In genomic region chr17:25893975-25894617, GRCm38 (mm10) we compare ENCODE assay signal across 8 mouse cellular contexts. TPM values are rescaled to one million over a fixed set of nuclear protein-coding genes. Genes with fewer than 3 reads are reported as not detected.
DNase-seq lines count a peak whose midpoint lies in the region; ATAC-seq and TF ChIP-seq lines count a peak whose summit lies in the region.

No protein-coding gene starts in this region.

- peaks cover 4% of the 10 kb centered on the region for H3K36me3 ChIP-seq in forebrain, embryonic 16.5 days (ENCODE audit: control insufficient read depth, insufficient read depth)
- H3K36me3 ChIP-seq in intestine, embryonic 14.5 days (ENCODE audit: control insufficient read depth, insufficient read depth, low read length), result peaks cover 13% of the 10 kb centered on the region
- no peaks in the 10 kb centered on the region for H3K36me3 ChIP-seq in liver, embryonic 11.5 days (ENCODE audit: control insufficient read depth, insufficient read depth, low read length)
- H3K36me3 ChIP-seq in myocyte (ENCODE audit: control insufficient read depth, insufficient read depth), result peaks cover 8% of the 10 kb centered on the region
- H3K36me3 ChIP-seq in stomach, embryonic 15.5 days, result peaks cover 10% of the 10 kb centered on the region

- 0 out of 2 replicates have a peak, but pooled peaks cover 4% of the 10 kb centered on the region for H3K4me1 ChIP-seq in forebrain, embryonic 16.5 days (replicated peaks; ENCODE audit: control insufficient read depth, insufficient read depth, low read length)
- H3K4me1 ChIP-seq in intestine, embryonic 14.5 days (replicated peaks; ENCODE audit: control insufficient read depth, insufficient read depth, low read length), result no peaks in the 10 kb centered on the region
- peaks cover 14% of the 10 kb centered on the region for H3K4me1 ChIP-seq in liver, embryonic 11.5 days (replicated peaks; ENCODE audit: control insufficient read depth, insufficient read depth, low read length)
- H3K4me1 ChIP-seq in stomach, embryonic 15.5 days, result no peaks in the 10 kb centered on the region

- H3ac ChIP-seq in myocyte (ENCODE audit: control insufficient read depth, insufficient read length), result no peak overlapping the region

- ATAC-seq in forebrain, embryonic 16.5 days, result peak; percentile 86
- ATAC-seq in intestine, embryonic 14.5 days (replicated peaks; ENCODE audit: low FRiP score, low TSS enrichment, low read depth), result peak; percentile 82
- ATAC-seq in liver, embryonic 11.5 days (replicated peaks; ENCODE audit: low FRiP score), result peak; percentile 68; the same call in 1 of the 2 replicates
- no peak; the same call in 1 of the 2 replicates for ATAC-seq in stomach, embryonic 15.5 days (ENCODE audit: insufficient read depth, low FRiP score, low read depth)

- H3K27me3 ChIP-seq in forebrain, embryonic 16.5 days (replicated peaks; ENCODE audit: control insufficient read depth, insufficient read depth, low read length), result no peaks in the 10 kb centered on the region
- no peaks in the 10 kb centered on the region for H3K27me3 ChIP-seq in intestine, embryonic 14.5 days (replicated peaks; ENCODE audit: control insufficient read depth, insufficient read depth, low read length)
- H3K27me3 ChIP-seq in liver, embryonic 11.5 days (replicated peaks; ENCODE audit: control insufficient read depth, insufficient read depth, low read length), result no peaks in the 10 kb centered on the region
- no peaks in the 10 kb centered on the region for H3K27me3 ChIP-seq in myocyte (ENCODE audit: control insufficient read depth, insufficient read depth, insufficient read length)
- no peaks in the 10 kb centered on the region for H3K27me3 ChIP-seq in stomach, embryonic 15.5 days (replicated peaks)

- H3K9ac ChIP-seq in forebrain, embryonic 16.5 days (replicated peaks; ENCODE audit: low read depth, low read length), result no peak overlapping the region
- H3K9ac ChIP-seq in intestine, embryonic 14.5 days (ENCODE audit: low read length), result no peak overlapping the region
- no peak overlapping the region for H3K9ac ChIP-seq in liver, embryonic 11.5 days (ENCODE audit: low read depth, low read length)
- H3K9ac ChIP-seq in stomach, embryonic 15.5 days, result no peak overlapping the region

- H3K9me3 ChIP-seq in forebrain, embryonic 16.5 days (ENCODE audit: control insufficient read depth, low read length), result no peaks in the 10 kb centered on the region
- no peaks in the 10 kb centered on the region for H3K9me3 ChIP-seq in intestine, embryonic 14.5 days (ENCODE audit: control insufficient read depth, low read length)
- no peaks in the 10 kb centered on the region for H3K9me3 ChIP-seq in liver, embryonic 11.5 days (ENCODE audit: control insufficient read depth, low read length)
- no peaks in the 10 kb centered on the region for H3K9me3 ChIP-seq in stomach, embryonic 15.5 days

- H3K27ac ChIP-seq in forebrain, embryonic 16.5 days (ENCODE audit: low read length), result peak overlapping the region; percentile 16
- H3K27ac ChIP-seq in intestine, embryonic 14.5 days (ENCODE audit: low read depth), result no peak overlapping the region
- no peak overlapping the region for H3K27ac ChIP-seq in liver, embryonic 11.5 days (ENCODE audit: low read depth, low read length)
- H3K27ac ChIP-seq in stomach, embryonic 15.5 days, result 0 out of 2 replicates have a peak overlapping the region, but pooled peaks have one; percentile 0

- peak; percentile 53 for DNase-seq in urinary bladder, postnatal 25 days (ENCODE audit: low spot score)
- DNase-seq in urinary bladder, adult 2 months (ENCODE audit: low spot score), result no peak
- peak; percentile 84 to 85 for DNase-seq in cerebellum, adult 18-20 months
- DNase-seq in intestine, embryonic 14.5 days (ENCODE audit: low spot score), result peak; percentile 77
- DNase-seq in liver, embryonic 11.5 days (ENCODE audit: low spot score), result no peak

- WGBS in forebrain, embryonic 16.5 days, result 33% methylated on average over 2 of the region's 2 CpGs
- 41% methylated on average over 2 of the region's 2 CpGs for WGBS in intestine, embryonic 14.5 days
- WGBS in liver, embryonic 11.5 days, result 32% methylated on average over 2 of the region's 2 CpGs
- WGBS in stomach, embryonic 15.5 days, result 35% methylated on average over 2 of the region's 2 CpGs

- H3K4me2 ChIP-seq in forebrain, embryonic 16.5 days (ENCODE audit: low read length), result no peak overlapping the region
- no peak overlapping the region for H3K4me2 ChIP-seq in intestine, embryonic 14.5 days (ENCODE audit: low read length)
- H3K4me2 ChIP-seq in liver, embryonic 11.5 days, result no peak overlapping the region
- H3K4me2 ChIP-seq in myocyte (ENCODE audit: low read depth), result no peak overlapping the region
- H3K4me2 ChIP-seq in stomach, embryonic 15.5 days, result no peak overlapping the region

- no peak overlapping the region for H3K4me3 ChIP-seq in forebrain, embryonic 16.5 days (replicated peaks; ENCODE audit: low read length)
- no peak overlapping the region for H3K4me3 ChIP-seq in intestine, embryonic 14.5 days (ENCODE audit: low read depth, low read length)
- no peak overlapping the region for H3K4me3 ChIP-seq in liver, embryonic 11.5 days (ENCODE audit: low read depth, low read length)
- H3K4me3 ChIP-seq in myocyte, result no peak overlapping the region
- H3K4me3 ChIP-seq in stomach, embryonic 15.5 days (replicated peaks), result no peak overlapping the region

- H3K79me2 ChIP-seq in myocyte (ENCODE audit: control insufficient read depth, insufficient read depth), result no peaks in the 10 kb centered on the region

- no peak for TF ChIP-seq POLR2A in myocyte (IDR thresholded peaks at IDR 0.05; ENCODE audit: insufficient read length, low read depth)

TF ChIP-seq in myocyte, 11 proteins besides CTCF, POLR2A, EP300 and RAD21:
- TF ChIP-seq MYOD1 (IDR thresholded peaks at IDR 0.05; ENCODE audit: control insufficient read depth in 1 of 3, insufficient read length in 2 of 3, low read depth in 2 of 3) (peak in 2 of 3 experiments; percentile 81 to 83), REST (IDR thresholded peaks at IDR 0.05; ENCODE audit: insufficient read depth, insufficient read length) (no peak), POLR2AphosphoS2 (IDR thresholded peaks at IDR 0.05; ENCODE audit: insufficient read length, low read depth) (no peak), MYOG (IDR thresholded peaks at IDR 0.05; ENCODE audit: control insufficient read depth in 1 of 3, insufficient read depth in 1 of 3, insufficient read length in 2 of 3, low read depth in 2 of 3) (peak in 1 of 3 experiments; percentile 45)

RNA-seq across cellular contexts. Expression of gene Wfikkn1, which starts 13.4 kb away (rescaled TPM):
- polyA plus RNA-seq in urinary bladder, adult 2 months (2012; rRNA removed), result 0.77 and 0.93 TPM in 2 replicates
- 0.25 and 0.52 TPM in 2 replicates for polyA plus RNA-seq in forebrain, embryonic 16.5 days (2015; fragmentation: Nextera tagmentation; extraction: Ambion mirVana)
- 0.40 and 0.69 TPM in 2 replicates for polyA plus RNA-seq in intestine, embryonic 14.5 days (2014; fragmentation: Nextera tagmentation; extraction: Ambion mirVana)
- 2.1 and 2.4 TPM in 2 replicates for polyA plus RNA-seq in liver, embryonic 11.5 days (2014; fragmentation: Nextera tagmentation; extraction: Ambion mirVana)
- polyA plus RNA-seq in myocyte (2012; fragmentation: generic; extraction: Trizol), result 0.25 TPM
- polyA plus RNA-seq in stomach, embryonic 15.5 days (2015; fragmentation: Nextera tagmentation; extraction: Ambion mirVana), result 0.39 and 0.55 TPM in 2 replicates

RNA-seq across cellular contexts. Expression of gene Mettl26, which starts 19.2 kb away (rescaled TPM):
- 61.0 and 67.8 TPM in 2 replicates for polyA plus RNA-seq in urinary bladder, adult 2 months (2012; rRNA removed)
- polyA plus RNA-seq in forebrain, embryonic 16.5 days (2015; fragmentation: Nextera tagmentation; extraction: Ambion mirVana), result 48.9 and 59.7 TPM in 2 replicates
- polyA plus RNA-seq in intestine, embryonic 14.5 days (2014; fragmentation: Nextera tagmentation; extraction: Ambion mirVana), result 63.2 and 64.1 TPM in 2 replicates
- 70.7 and 74.5 TPM in 2 replicates for polyA plus RNA-seq in liver, embryonic 11.5 days (2014; fragmentation: Nextera tagmentation; extraction: Ambion mirVana)
- 23.6 TPM for polyA plus RNA-seq in myocyte (2012; fragmentation: generic; extraction: Trizol)
- 67.4 and 68.3 TPM in 2 replicates for polyA plus RNA-seq in stomach, embryonic 15.5 days (2015; fragmentation: Nextera tagmentation; extraction: Ambion mirVana)

RNA-seq across cellular contexts. Expression of gene Rab40c, which starts 25.4 kb away (rescaled TPM):
- polyA plus RNA-seq in urinary bladder, adult 2 months (2012; rRNA removed), result 36.7 and 44.3 TPM in 2 replicates
- polyA plus RNA-seq in forebrain, embryonic 16.5 days (2015; fragmentation: Nextera tagmentation; extraction: Ambion mirVana), result 56.6 and 59.2 TPM in 2 replicates
- polyA plus RNA-seq in intestine, embryonic 14.5 days (2014; fragmentation: Nextera tagmentation; extraction: Ambion mirVana), result 14.2 and 14.6 TPM in 2 replicates
- 9.9 and 10.7 TPM in 2 replicates for polyA plus RNA-seq in liver, embryonic 11.5 days (2014; fragmentation: Nextera tagmentation; extraction: Ambion mirVana)
- polyA plus RNA-seq in myocyte (2012; fragmentation: generic; extraction: Trizol), result 18.3 TPM
- 27.1 and 27.3 TPM in 2 replicates for polyA plus RNA-seq in stomach, embryonic 15.5 days (2015; fragmentation: Nextera tagmentation; extraction: Ambion mirVana)

RNA-seq across cellular contexts. Expression of gene Mcrip2, which starts 25.5 kb away (rescaled TPM):
- 11.0 and 13.6 TPM in 2 replicates for polyA plus RNA-seq in urinary bladder, adult 2 months (2012; rRNA removed)
- 12.1 and 17.3 TPM in 2 replicates for polyA plus RNA-seq in forebrain, embryonic 16.5 days (2015; fragmentation: Nextera tagmentation; extraction: Ambion mirVana)
- 44.1 and 61.2 TPM in 2 replicates for polyA plus RNA-seq in intestine, embryonic 14.5 days (2014; fragmentation: Nextera tagmentation; extraction: Ambion mirVana)
- 96.5 and 110 TPM in 2 replicates for polyA plus RNA-seq in liver, embryonic 11.5 days (2014; fragmentation: Nextera tagmentation; extraction: Ambion mirVana)
- 36.7 TPM for polyA plus RNA-seq in myocyte (2012; fragmentation: generic; extraction: Trizol)
- 52.2 and 54.2 TPM in 2 replicates for polyA plus RNA-seq in stomach, embryonic 15.5 days (2015; fragmentation: Nextera tagmentation; extraction: Ambion mirVana)

RNA-seq across cellular contexts. Expression of gene Wdr90, which starts 32.8 kb away (rescaled TPM):
- polyA plus RNA-seq in urinary bladder, adult 2 months (2012; rRNA removed), result 12.0 and 14.4 TPM in 2 replicates
- 17.7 and 24.8 TPM in 2 replicates for polyA plus RNA-seq in forebrain, embryonic 16.5 days (2015; fragmentation: Nextera tagmentation; extraction: Ambion mirVana)
- 18.2 and 19.8 TPM in 2 replicates for polyA plus RNA-seq in intestine, embryonic 14.5 days (2014; fragmentation: Nextera tagmentation; extraction: Ambion mirVana)
- 22.2 and 25.7 TPM in 2 replicates for polyA plus RNA-seq in liver, embryonic 11.5 days (2014; fragmentation: Nextera tagmentation; extraction: Ambion mirVana)
- 7.4 TPM for polyA plus RNA-seq in myocyte (2012; fragmentation: generic; extraction: Trizol)
- polyA plus RNA-seq in stomach, embryonic 15.5 days (2015; fragmentation: Nextera tagmentation; extraction: Ambion mirVana), result 21.0 and 22.9 TPM in 2 replicates

Comparison
In these comparisons a context has a peak if more than half of its experiments do, and no peak if none do; other contexts are left out.
1. DNase-seq: peak in urinary bladder, postnatal 25 days (single experiment), cerebellum, adult 18-20 months (2 of 2) and intestine, embryonic 14.5 days (single experiment); none in urinary bladder, adult 2 months (single experiment) and liver, embryonic 11.5 days (single experiment).
2. H3K27ac ChIP-seq: peak in forebrain, embryonic 16.5 days (single experiment) and stomach, embryonic 15.5 days (single experiment); none in intestine, embryonic 14.5 days (single experiment) and liver, embryonic 11.5 days (single experiment).